Mouse (Mus musculus) heart, postnatal 10 days (tissue): ENCODE measurements around the gene Cib3. TPM values are rescaled to one million over a fixed set of nuclear protein-coding genes. Genes with fewer than 3 reads are reported as not detected.

Source experiments
- DNase-seq, 2 experiments: peaks; one replicate each; pipeline ENCODE4 v3.0.0; 2021
- intact Hi-C: fragments of 180-260 bp; cut with DNase I; formaldehyde crosslinking; loops from one replicate; pipeline ENCODE4 v1.15.1; 2025
- total RNA-seq, 2 experiments: library from RNA; stranded (reverse); gene quantifications; 2 replicates each; pipeline ENCODE4 v1.2.3; 2021

Gene Cib3
- total RNA-seq, 2 experiments from 2014 or later: not detected

GRCm38 (mm10) chr8:72213536-72213935, 899 bp upstream of the Cib3 start, which contains the start of gene Gm11034:
TSS of gene Gm11034 (minus strand) at chr8:72213636.
- intact Hi-C loops: no loop called here

DNA sequence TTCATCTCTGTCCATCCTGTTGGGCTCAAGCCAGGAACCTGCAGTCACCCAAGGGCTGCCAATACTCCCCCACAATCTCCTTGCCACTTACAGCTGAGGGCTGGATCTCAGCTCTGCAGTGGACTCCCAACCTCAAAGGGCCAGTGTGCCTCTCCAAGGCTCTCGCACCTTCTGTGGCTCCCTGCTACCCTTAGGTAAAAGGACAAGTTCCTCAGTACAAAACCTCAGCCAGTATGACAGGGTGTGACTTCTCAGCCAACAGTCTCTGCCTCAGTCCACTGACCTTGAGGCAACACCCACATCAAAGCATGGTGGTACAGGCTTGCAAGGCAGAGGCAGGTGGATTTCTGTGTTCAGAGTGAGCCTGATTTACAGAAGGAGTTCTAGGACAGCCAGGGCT, 791 bp downstream of the Cib3 start:
- intact Hi-C loops: no loop called here
- no peak for DNase-seq

More at GRCm38 (mm10) chr8:72213536-72213935, 899 bp upstream of the Cib3 start, which contains the start of gene Gm11034:
- no peak for DNase-seq

DNA sequence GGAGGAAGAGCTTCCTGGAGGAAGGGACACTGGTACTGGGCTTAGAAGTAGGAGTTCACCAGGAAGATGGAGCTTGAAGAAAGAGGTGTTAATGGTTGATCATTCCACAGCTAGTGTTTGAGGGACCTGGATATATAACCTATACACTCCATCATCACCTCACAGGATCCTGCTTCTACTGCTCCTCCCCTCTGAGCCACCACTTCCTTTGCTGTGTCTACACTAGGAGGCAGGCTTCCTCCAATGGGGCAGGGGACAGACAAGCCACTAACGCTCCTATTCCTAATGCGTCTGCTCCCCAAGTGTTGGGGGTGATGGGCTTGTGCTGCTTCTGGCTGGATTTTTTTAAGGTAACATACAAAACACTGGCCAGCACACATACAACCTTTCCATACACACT, 1.9 kb downstream of the Cib3 start:
- intact Hi-C loops: no loop called here
- no peak for DNase-seq

DNA sequence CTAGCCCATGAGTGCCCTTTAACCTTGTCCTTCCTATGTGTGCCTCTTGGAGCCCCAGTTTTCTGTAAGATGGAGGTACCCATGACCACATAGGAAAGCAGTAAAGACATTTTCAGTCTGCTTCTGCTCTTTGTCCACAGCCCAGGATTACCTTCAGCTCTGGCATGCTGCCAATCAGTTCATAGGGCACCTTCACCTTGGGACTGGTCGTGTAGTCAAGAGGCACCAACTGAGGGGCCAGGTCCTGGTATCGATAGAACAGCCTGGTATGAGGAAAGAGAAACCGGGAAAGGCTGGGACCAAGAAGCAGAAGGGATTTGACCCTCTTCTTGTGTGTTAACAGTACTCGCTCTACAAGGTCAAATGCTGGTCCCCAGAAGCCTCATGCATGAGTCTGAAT, 2.4 kb downstream of the Cib3 start:
- DNase-seq: no peak
- intact Hi-C loops: no loop called here

DNA sequence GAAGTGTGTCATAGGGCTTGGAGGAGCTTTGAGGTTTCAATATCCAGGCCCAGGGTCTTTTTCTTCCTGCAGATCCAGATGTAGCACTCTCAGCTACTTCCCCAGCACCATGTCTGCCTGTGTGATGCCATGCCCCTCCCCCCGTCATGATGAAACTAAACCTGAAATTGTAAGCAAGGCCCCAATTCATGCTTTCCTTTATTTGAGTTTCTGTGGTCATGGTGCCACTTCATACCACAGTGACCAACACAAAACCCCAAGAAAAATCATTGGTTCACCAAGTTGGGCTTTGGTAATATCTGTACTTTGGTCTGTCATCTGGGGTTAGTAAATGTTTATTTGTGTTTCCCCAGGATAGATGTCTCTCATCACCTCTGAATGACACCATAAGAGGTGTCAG, 4.1 kb downstream of the Cib3 start:
- DNase-seq: no peak
- intact Hi-C loops: no loop called here

GRCm38 (mm10) chr8:72197997-72198396, 14.6 kb downstream of the Cib3 start:
- no peak for DNase-seq
- intact Hi-C loops: no loop called here

- DNase-seq: no peak
- intact Hi-C loops: no loop called here
Measured at GRCm38 (mm10) chr8:72192065-72192464, 20.6 kb downstream of the Cib3 start.

DNA sequence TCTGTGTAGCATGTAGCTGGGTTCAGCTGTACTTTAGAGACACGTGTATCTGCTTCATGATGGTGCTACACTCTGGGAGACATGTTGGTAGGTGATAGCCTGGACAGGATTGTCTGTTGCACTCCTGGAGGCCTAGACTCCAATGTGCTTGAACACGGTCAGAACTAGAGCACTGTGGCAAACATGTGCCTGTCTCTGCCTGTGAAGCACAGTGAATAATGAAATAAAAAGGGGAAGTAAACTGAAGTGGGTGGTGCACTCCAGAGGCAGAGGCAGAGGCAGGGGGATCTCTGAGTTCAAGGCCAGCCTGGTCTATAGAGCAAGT, 22.5 kb downstream of the Cib3 start:
- intact Hi-C loops: no loop called here
- DNase-seq: no peak

- DNase-seq: no peak
- intact Hi-C loops: no loop called here
Measured at GRCm38 (mm10) chr8:72189417-72190214, 23.0 kb downstream of the Cib3 start, which contains the start of gene Hsh2d. TSS of gene Hsh2d (plus strand) at chr8:72189638.

- intact Hi-C loops: no loop called here
- peak in 1 of 2 experiments; percentile 9 for DNase-seq
Measured at GRCm38 (mm10) chr8:72187793-72188331, 24.8 kb downstream of the Cib3 start.

DNA sequence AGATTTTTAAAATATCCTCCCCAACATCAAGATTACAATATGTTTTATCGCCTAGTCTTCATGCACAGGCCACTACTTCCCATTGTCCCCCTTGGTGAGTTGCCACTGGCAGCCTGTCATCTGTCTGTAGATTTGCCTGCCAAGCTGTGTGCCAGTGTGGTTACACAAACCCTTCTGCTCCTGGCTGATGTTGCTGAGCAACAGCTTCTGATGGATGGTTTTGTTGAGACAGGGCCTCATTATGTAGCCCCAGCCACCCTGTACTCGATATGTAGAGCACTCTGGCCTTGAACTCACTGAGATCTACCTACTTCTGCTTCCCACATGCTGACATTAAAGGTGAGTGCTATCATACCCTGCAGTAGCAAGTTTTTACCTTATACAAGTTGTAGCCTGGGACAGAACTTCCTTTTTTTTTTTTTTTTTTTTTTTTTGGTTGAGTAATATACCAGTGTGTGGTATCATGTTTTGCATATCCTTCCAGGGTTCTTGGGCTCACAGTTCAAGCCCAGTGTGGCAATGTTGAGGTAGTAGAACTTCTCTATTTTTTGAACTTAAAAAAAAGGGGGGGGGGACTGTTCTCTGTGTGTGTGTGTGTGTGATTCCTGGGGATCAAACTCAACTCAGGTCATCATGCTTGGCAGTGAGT, 29.0 kb downstream of the Cib3 start:
- intact Hi-C loops: no loop called here
- DNase-seq: no peak

DNA sequence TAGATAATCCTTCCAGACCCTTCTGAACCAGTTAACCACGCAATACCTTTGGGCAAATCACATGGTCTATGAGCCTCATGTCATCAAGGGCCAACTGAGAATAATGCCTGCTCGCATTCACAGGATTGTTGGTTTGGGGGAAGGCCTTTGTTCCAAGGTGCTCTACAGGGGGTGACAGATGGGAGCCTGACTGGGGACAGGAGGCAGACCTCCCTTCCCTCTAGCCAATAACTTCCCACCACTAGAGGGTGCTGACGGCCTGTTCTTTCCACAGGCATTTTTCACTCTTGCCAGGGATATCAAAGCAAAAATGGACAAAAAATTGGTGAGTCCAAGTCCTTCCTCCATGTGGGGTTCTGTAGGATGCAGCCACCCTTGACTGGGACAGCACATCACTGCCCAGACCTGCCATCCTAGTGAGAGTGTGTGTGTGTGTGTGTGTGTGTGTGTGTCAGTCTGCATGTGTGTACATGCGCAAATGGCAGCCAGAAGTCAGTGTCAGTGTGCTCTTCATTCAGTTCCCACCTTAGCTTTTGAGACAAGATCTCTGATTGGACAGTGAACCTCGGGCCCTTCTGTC, 35.2 kb downstream of the Cib3 start:
- intact Hi-C loops: loop anchor here (1.0 to 5.0 kb wide), 5 partner anchors 40 to 300 kb away; partner anchors contain the start of genes Ap1m1, Cherp and Fam32a
- peak; percentile 83 to 92 for DNase-seq

DNA sequence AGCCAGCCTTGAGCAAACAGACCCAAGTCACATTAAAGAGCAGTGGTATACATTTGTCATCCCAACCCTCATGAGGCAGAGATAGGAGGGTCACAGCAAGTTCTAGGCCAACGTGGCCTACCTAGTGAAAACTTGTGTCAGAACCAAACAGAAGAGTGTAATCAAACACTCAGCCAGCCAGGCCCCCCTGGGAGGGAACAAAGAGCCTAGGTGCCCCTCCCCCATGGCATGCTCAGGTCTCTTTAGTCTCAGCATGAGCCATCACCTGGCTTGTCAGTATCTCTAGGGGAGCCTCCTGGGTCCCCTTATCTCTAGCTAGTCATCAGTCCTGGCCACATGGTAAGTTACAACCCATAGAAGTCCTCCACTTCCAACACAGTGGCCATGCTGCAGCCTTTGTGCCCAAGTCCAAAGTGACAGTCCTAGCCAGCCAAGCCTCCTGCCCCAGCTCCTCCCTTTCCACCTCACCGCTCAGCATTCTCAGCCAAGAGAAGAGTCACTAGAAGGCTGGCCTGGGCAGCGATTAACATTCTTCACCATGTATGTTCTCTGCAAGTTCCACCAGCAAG, 42.9 kb downstream of the Cib3 start:
- intact Hi-C loops: no loop called here
- no peak for DNase-seq

- intact Hi-C loops: no loop called here
- no peak for DNase-seq
Measured at GRCm38 (mm10) chr8:72169098-72169668, 43.5 kb downstream of the Cib3 start.

- intact Hi-C loops: no loop called here
Measured at GRCm38 (mm10) chr8:72162821-72163220, 49.8 kb downstream of the Cib3 start.

GRCm38 (mm10) chr8:72160707-72161697, 51.6 kb downstream of the Cib3 start, which contains the start of gene Rab8a:
TSS of gene Rab8a (plus strand) at chr8:72161200.
- peak; percentile 99 to 100 for DNase-seq
- intact Hi-C loops: no loop called here

More at GRCm38 (mm10) chr8:72162821-72163220, 49.8 kb downstream of the Cib3 start:
- DNase-seq: no peak

- DNase-seq: no peak
- intact Hi-C loops: no loop called here
Measured at GRCm38 (mm10) chr8:72160007-72160406, 52.6 kb downstream of the Cib3 start.

- intact Hi-C loops: no loop called here
Measured at GRCm38 (mm10) chr8:72158726-72159125, 53.9 kb downstream of the Cib3 start.

DNA sequence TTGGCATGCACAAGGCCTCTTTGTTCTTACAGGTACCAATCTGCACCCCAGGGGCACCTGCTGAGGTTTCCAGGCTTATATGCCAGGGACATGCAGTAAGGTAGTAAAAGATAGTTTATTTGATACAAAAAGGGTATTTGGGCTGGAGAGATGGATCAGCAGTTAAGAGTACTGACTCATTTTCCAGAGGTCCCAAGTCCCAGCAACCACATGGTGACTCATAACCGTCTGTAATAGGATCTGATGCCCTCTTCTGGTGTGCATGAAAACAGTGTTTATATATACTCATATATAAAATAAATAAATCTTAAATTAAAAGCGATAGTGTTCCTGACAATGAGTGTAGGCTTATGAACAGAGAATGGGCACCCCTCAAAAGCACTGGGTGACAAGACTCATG, 54.5 kb downstream of the Cib3 start:
- intact Hi-C loops: no loop called here
- DNase-seq: no peak

More at GRCm38 (mm10) chr8:72158726-72159125, 53.9 kb downstream of the Cib3 start:
- no peak for DNase-seq
